Mouse (Mus musculus) heart, postnatal 0 days (tissue): ENCODE data around the gene Slc16a11.

ENCODE experiments used
- CTCF ChIP-seq: IDR thresholded peaks from 2 replicates; pipeline ENCODE4 v1.5.1; 2016; ENCODE audit warnings: antibody characterized with exemption, control low read depth, low read depth
- EP300 ChIP-seq: IDR thresholded peaks from 2 replicates; pipeline ENCODE4 v1.6.1; 2016; ENCODE audit warnings: antibody characterized with exemption, low read depth

GRCm38 (mm10) chr11:70178311-70178710 is 34.2 kb upstream of the Slc16a11 start:
- no peak for TF ChIP-seq CTCF
- TF ChIP-seq EP300 = no peak
